Comparison of ENCODE assay signal across 33 mouse cellular contexts in genomic region chr12:9151426-9151825, GRCm38 (mm10).
"Had no signal": no experiment of that assay in that cellular context is flagged by ENCODE, and none has a peak within 500 bp of the region (broad histone marks: within the 10 kb centered on the region; RNA-seq: fewer than 3 reads in every experiment).

No protein-coding gene starts in this region.

- DNase-seq: left cerebral cortex, postnatal 4 days; liver; liver, embryonic 13.5 days; liver, postnatal 0 days; lung, adult 18-20 months; lung, adult 2 months; lung, embryonic 14.5 days; lung, postnatal 10 days; lung, postnatal 14 days; lung, postnatal 36 days; lung, postnatal 4 days; midbrain, embryonic 14.5 days had no signal

- H3K36me3 ChIP-seq: limb, embryonic 10.5 days; limb, embryonic 12.5 days; limb, embryonic 13.5 days; limb, embryonic 15.5 days; liver, embryonic 12.5 days; liver, embryonic 13.5 days; liver, embryonic 15.5 days; lung, embryonic 15.5 days; midbrain, embryonic 10.5 days; midbrain, embryonic 12.5 days; midbrain, embryonic 13.5 days; midbrain, embryonic 15.5 days; neural tube, embryonic 12.5 days; neural tube, embryonic 13.5 days had no signal

- H3K9ac ChIP-seq: limb, embryonic 12.5 days; limb, embryonic 13.5 days; limb, embryonic 15.5 days; liver, embryonic 12.5 days; liver, embryonic 13.5 days; liver, embryonic 14.5 days; liver, embryonic 15.5 days; liver, postnatal 0 days; lung, embryonic 14.5 days; lung, embryonic 15.5 days; midbrain, embryonic 12.5 days; midbrain, embryonic 13.5 days; midbrain, embryonic 15.5 days; neural tube, embryonic 12.5 days; neural tube, embryonic 13.5 days had no signal

- H3K27me3 ChIP-seq: limb, embryonic 12.5 days; limb, embryonic 13.5 days; limb, embryonic 15.5 days; liver, embryonic 12.5 days; liver, embryonic 13.5 days; liver, embryonic 15.5 days; lung, embryonic 15.5 days; megakaryocyte, embryonic 14.5 days; midbrain, embryonic 12.5 days; midbrain, embryonic 13.5 days; midbrain, embryonic 15.5 days; neural tube, embryonic 12.5 days; neural tube, embryonic 13.5 days had no signal

- H3K9me3 ChIP-seq: limb, embryonic 10.5 days; limb, embryonic 12.5 days; limb, embryonic 15.5 days; liver, embryonic 12.5 days; liver, embryonic 13.5 days; liver, embryonic 15.5 days; lung, embryonic 15.5 days; megakaryocyte, embryonic 14.5 days; midbrain, embryonic 10.5 days; midbrain, embryonic 12.5 days; midbrain, embryonic 13.5 days; midbrain, embryonic 15.5 days; neural tube, embryonic 12.5 days; neural tube, embryonic 13.5 days had no signal

- H3K4me1 ChIP-seq: limb, embryonic 10.5 days; limb, embryonic 12.5 days; limb, embryonic 13.5 days; limb, embryonic 15.5 days; liver, embryonic 12.5 days; liver, embryonic 13.5 days; liver, embryonic 15.5 days; lung, embryonic 15.5 days; megakaryocyte, embryonic 14.5 days; midbrain, embryonic 10.5 days; midbrain, embryonic 12.5 days; midbrain, embryonic 13.5 days; midbrain, embryonic 15.5 days; neural tube, embryonic 12.5 days; neural tube, embryonic 13.5 days had no signal

- H3K4me3 ChIP-seq: limb, embryonic 10.5 days; limb, embryonic 12.5 days; limb, embryonic 13.5 days; limb, embryonic 15.5 days; liver, embryonic 12.5 days; liver, embryonic 13.5 days; liver, embryonic 15.5 days; lung, embryonic 15.5 days; megakaryocyte, embryonic 14.5 days; midbrain, embryonic 10.5 days; midbrain, embryonic 12.5 days; midbrain, embryonic 13.5 days; midbrain, embryonic 15.5 days; myocyte; neural tube, embryonic 12.5 days; neural tube, embryonic 13.5 days had no signal

- H3K27ac ChIP-seq: limb, embryonic 10.5 days; limb, embryonic 12.5 days; limb, embryonic 13.5 days; limb, embryonic 15.5 days; liver, embryonic 12.5 days; liver, embryonic 13.5 days; liver, embryonic 14.5 days; liver, embryonic 15.5 days; lung, embryonic 15.5 days; macrophage; midbrain, embryonic 10.5 days; midbrain, embryonic 12.5 days; midbrain, embryonic 13.5 days; midbrain, embryonic 15.5 days; neural tube, embryonic 12.5 days; neural tube, embryonic 13.5 days had no signal

- H3K4me2 ChIP-seq: limb, embryonic 12.5 days; limb, embryonic 13.5 days; limb, embryonic 15.5 days; liver, embryonic 11.5 days; liver, embryonic 12.5 days; liver, embryonic 13.5 days; liver, embryonic 15.5 days; lung, embryonic 14.5 days; lung, embryonic 15.5 days; midbrain, embryonic 11.5 days; midbrain, embryonic 12.5 days; midbrain, embryonic 13.5 days; midbrain, embryonic 15.5 days; neural tube, embryonic 12.5 days; neural tube, embryonic 13.5 days had no signal

- ATAC-seq: liver, embryonic 12.5 days; liver, postnatal 0 days; lung, postnatal 0 days; midbrain, embryonic 13.5 days; midbrain, embryonic 15.5 days; midbrain, embryonic 16.5 days had no signal
